Mouse (Mus musculus) liver, embryonic 14.5 days (tissue): Measurements from ENCODE around the gene Harbi1. TPM values are rescaled to one million over a fixed set of nuclear protein-coding genes. Genes with fewer than 3 reads are reported as not detected.
A peak's percentile ranks its signal among the peaks of the same experiment; 100 is the strongest.

Source experiments
- ATAC-seq: fragments of 200-750 bp; cut with Nextera tagmentation; 2 replicates; pipeline ENCODE4 v1.8.0; 2017; ENCODE audit warnings: moderate number of reproducible peaks, mild to moderate bottlenecking, moderate library complexity; ENCODE audit not compliant: insufficient read depth
- DNase-seq, 3 experiments: peaks; one replicate each; pipeline ENCODE4 v3.0.0-alpha.2; 2012 to 2013; ENCODE audit warnings: low read depth in 3 of 3, low spot score in 3 of 3
- H3K27ac ChIP-seq: fragments of 300-500 bp; sonication (generic); 2 replicates; pipeline ENCODE4 v1.5.1; 2014; ENCODE audit warnings: moderate library complexity, mild to moderate bottlenecking, control low read depth, inconsistent platforms
- H3K27me3 ChIP-seq: fragments of 300-500 bp; sonication (generic); 2 replicates; pipeline ENCODE4 v1.6.1; 2014; ENCODE audit warnings: mild to moderate bottlenecking, low read length, moderate library complexity; ENCODE audit not compliant: control insufficient read depth, insufficient read depth
- H3K36me3 ChIP-seq: fragments of 300-500 bp; sonication (generic); replicated peaks from 2 replicates; pipeline ENCODE4 v1.6.1; 2014; ENCODE audit warnings: low read depth; ENCODE audit not compliant: control insufficient read depth, insufficient read depth
- H3K4me1 ChIP-seq, 2 experiments: fragments of 200-500 bp in 1 of 2; fragments of 300-500 bp in 1 of 2; sonication (generic) in 1 of 2; replicated peaks; 2 replicates each; pipeline ENCODE4 v1.6.1; 2012 to 2014; ENCODE audit warnings: antibody characterized with exemption in 1 of 2, inconsistent platforms in 1 of 2, low read length in 1 of 2; ENCODE audit not compliant: control insufficient read depth in 2 of 2, insufficient read depth in 2 of 2
- H3K4me2 ChIP-seq: fragments of 300-500 bp; sonication (generic); 2 replicates; pipeline ENCODE4 v1.6.1; 2014; ENCODE audit warnings: low read depth, mild to moderate bottlenecking, control low read depth, moderate library complexity
- H3K4me3 ChIP-seq, 2 experiments: fragments of 200-500 bp in 1 of 2; fragments of 300-500 bp in 1 of 2; sonication (generic) in 1 of 2; 2 replicates each; pipeline ENCODE4 v1.5.1; 2012 to 2014; ENCODE audit warnings: low read depth in 2 of 2, low read length in 2 of 2, mild to moderate bottlenecking in 2 of 2, control low read depth in 1 of 2, inconsistent platforms in 1 of 2, moderate library complexity in 1 of 2; ENCODE audit not compliant: insufficient read depth in 1 of 2
- H3K9ac ChIP-seq: fragments of 300-500 bp; sonication (generic); replicated peaks from 2 replicates; pipeline ENCODE4 v1.6.1; 2014; ENCODE audit warnings: mild to moderate bottlenecking, control low read depth, moderate library complexity
- H3K9me3 ChIP-seq: fragments of 300-500 bp; sonication (generic); 2 replicates; pipeline ENCODE4 v1.6.1; 2016; ENCODE audit warnings: low read length, mixed read lengths; ENCODE audit not compliant: control insufficient read depth
- CTCF ChIP-seq: IDR thresholded peaks from 2 replicates; pipeline ENCODE4 v1.5.1; 2016; ENCODE audit warnings: antibody characterized with exemption, low read depth, control low read depth
- EP300 ChIP-seq: IDR thresholded peaks from 2 replicates; pipeline ENCODE4 v1.6.1; 2016; ENCODE audit warnings: antibody characterized with exemption, low read depth
- WGBS: fragments of 180-500 bp; shearing (Covaris S2); extraction: QIAGEN DNeasy Blood & Tissue Kit; methylation state at CpG from one replicate; pipeline ENCODE4 v1.1.7; 2014; ENCODE audit not compliant: insufficient replicate concordance; 5-methylcytosine and 5-hydroxymethylcytosine counted together
- polyA plus RNA-seq, 2 experiments: library from polyadenylated mRNA; depleted of rRNA in 1 of 2; stranded (reverse) in 1 of 2; unstranded in 1 of 2; fragments of >200 nt; fragmentation: Nextera tagmentation in 1 of 2; extraction: Ambion mirVana in 1 of 2; gene quantifications; 2 replicates each; pipeline versions ENCODE4 v1.2.1 to v1.2.3; 2012 to 2014

The Harbi1 gene
- polyA plus RNA-seq, 2 experiments = 2.2 to 4.8 TPM

DNA sequence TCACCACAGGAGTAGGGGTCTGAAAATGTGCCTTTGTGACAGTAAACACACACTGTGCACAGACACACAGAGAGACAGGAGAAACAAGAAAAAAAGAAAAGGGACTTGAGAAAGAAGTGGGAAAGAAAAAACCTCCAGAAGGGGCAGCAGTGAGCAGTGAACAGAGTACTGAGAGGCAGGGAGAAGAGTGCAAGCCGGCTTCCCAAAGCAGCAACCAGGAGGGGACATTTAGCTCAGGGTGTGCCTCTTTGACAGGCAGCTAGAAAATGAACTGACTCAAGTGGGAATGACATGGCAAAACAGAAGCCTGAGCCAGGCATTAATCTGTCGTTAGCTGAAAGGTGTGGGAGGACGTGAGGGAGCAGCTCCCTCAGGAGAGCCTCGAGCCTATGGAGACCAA lies 27.8 kb upstream of the Harbi1 start:
- H3K4me3 ChIP-seq = no peak overlapping the region
- no peak for ATAC-seq
- H3K4me2 ChIP-seq = no peak overlapping the region
- no peak overlapping the region for H3K27ac ChIP-seq
- peak; percentile 23 to 38 (median 30) for DNase-seq
- peaks cover 9% of the 10 kb centered on the region; the same call in 1 of the 2 replicates for H3K36me3 ChIP-seq
- no peaks in the 10 kb centered on the region for H3K27me3 ChIP-seq
- TF ChIP-seq CTCF (peak; percentile 62), EP300 (no peak)
- no peaks in the 10 kb centered on the region for H3K4me1 ChIP-seq
- 36% methylated on average over 4 of the region's 4 CpGs for WGBS
- H3K9me3 ChIP-seq = no peaks in the 10 kb centered on the region
- no peak overlapping the region for H3K9ac ChIP-seq

DNA sequence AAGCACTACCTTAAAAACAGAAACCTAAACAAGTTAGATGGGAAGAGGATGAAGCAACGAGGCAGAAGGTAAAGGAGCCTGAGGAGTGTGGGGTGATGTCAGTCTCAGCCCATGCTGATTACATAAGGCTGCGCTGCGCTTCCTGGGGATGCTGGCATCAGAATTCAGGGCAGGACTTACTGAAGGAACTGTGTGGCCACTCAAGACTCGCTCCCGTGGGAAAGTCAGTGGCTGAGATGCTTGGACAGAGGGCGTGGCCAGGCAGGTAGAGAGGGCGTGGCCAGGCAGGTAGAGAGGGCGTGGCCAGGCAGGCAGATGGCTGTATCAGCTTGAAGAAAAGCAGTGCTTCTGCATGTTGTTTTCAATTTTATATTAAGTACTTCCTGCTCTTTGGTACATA lies 26.7 kb upstream of the Harbi1 start:
- Histone ChIP-seq H3K27ac (no peak overlapping the region), H3K4me1 (no peaks in the 10 kb centered on the region), H3K4me3 (no peak overlapping the region), H3K4me2 (no peak overlapping the region), H3K9ac (no peak overlapping the region), H3K9me3 (no peaks in the 10 kb centered on the region), H3K36me3 (peaks cover 6% of the 10 kb centered on the region), H3K27me3 (no peaks in the 10 kb centered on the region)
- DNase-seq (no peak), ATAC-seq (no peak)
- TF ChIP-seq EP300 (no peak), CTCF (no peak)
- 78% methylated on average over 8 of the region's 8 CpGs for WGBS

DNA sequence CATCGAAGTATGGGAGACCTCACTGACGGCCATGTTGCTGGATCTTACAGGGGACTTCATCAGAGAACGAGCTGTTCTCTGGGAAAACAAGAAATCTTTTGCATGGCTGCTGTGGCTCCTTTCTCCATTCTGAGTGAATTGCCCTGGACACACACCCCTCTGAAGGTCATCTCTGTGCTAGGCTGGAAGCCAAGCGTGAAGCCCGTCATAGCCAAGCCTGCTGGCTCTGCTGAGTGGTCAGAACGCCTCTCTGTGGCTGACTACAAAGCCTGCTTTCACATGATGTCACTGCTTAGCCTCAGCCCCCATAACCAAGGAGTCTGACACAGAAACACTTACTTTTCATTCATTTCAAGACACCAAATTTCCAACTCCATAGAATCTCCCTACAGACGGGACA lies 21.2 kb upstream of the Harbi1 start:
- Histone ChIP-seq H3K4me1 (no peaks in the 10 kb centered on the region), H3K9ac (no peak overlapping the region), H3K4me2 (no peak overlapping the region), H3K36me3 (peaks cover 1% of the 10 kb centered on the region), H3K27ac (no peak overlapping the region), H3K27me3 (no peaks in the 10 kb centered on the region), H3K4me3 (no peak overlapping the region), H3K9me3 (no peaks in the 10 kb centered on the region)
- DNase-seq (no peak), ATAC-seq (no peak)
- WGBS = 81% methylated on average over 7 of the region's 7 CpGs
- no peak for TF ChIP-seq EP300
- no peak for TF ChIP-seq CTCF

DNA sequence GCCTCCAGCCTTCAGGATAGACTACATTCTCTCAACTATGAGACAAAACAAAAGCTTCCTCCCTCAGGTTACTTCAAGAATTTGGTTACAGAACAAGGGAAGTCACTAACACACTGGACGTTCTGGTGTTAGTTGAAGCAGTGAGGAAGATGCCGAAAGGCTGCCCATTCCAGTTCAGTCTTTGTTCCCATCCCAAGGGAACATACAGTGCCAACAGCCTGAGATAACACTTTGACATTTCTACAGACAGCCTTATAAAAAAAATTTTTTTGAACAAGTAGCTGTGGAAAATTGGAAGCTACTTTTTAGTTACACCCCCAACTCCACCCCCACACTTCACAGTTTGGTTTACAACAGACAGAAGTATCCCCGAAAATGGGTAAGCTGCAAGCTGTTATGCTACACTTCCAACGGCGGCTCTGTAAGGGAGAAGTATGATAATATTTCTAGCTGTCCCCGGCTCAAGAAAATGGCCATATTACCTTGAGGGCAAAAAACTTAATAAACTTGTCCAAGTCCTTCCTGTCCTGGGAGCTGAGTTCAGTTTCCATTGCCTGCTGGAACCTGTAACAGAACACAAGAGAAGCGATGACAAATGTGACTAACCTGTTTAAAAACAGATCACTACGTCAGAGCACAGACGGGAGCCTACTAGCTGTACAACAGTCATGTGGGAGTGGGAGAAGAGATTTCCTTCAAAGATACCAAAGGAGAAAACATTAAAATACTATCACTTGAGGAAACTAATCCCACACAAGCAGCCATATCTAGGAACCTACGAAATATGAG lies 15.0 kb upstream of the Harbi1 start:
- Histone ChIP-seq H3K36me3 (no peaks in the 10 kb centered on the region; the same call in 1 of the 2 replicates), H3K4me1 (0 out of 4 replicates have a peak, but pooled peaks cover 0 to 4% of the 10 kb centered on the region in 2 experiments), H3K4me3 (no peak overlapping the region), H3K27me3 (no peaks in the 10 kb centered on the region), H3K27ac (no peak overlapping the region), H3K9ac (no peak overlapping the region), H3K4me2 (no peak overlapping the region), H3K9me3 (no peaks in the 10 kb centered on the region)
- DNase-seq (no peak), ATAC-seq (no peak)
- WGBS = 77% methylated on average over 10 of the region's 10 CpGs
- TF ChIP-seq CTCF = no peak

DNA sequence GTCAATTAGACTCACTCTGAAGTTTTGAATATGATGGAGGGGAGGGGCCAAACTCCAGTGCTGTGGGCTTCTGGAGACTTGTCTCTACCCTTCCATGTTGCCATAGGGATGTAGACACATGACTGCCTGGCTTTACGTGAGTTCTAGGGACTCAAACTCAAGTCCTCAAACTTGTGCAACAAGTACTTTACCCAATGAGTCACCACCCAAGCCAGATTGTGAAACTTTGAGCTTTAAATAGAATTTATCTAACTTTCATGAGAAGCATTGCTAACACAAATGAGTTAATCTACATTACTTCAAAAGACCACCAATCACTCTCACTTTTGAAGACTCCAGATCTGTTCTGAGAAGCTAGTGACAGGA lies 14.4 kb upstream of the Harbi1 start:
- no peak for ATAC-seq
- WGBS = 76% methylated on average over 1 of the region's 1 CpGs
- no peak overlapping the region for H3K9ac ChIP-seq
- TF ChIP-seq EP300 (no peak), CTCF (no peak)
- DNase-seq = peak in 1 of 3 experiments; percentile 26
- H3K27me3 ChIP-seq = no peaks in the 10 kb centered on the region
- H3K27ac ChIP-seq = no peak overlapping the region
- H3K4me3 ChIP-seq = no peak overlapping the region
- H3K4me1 ChIP-seq = 0 out of 4 replicates have a peak, but pooled peaks cover 0 to 4% of the 10 kb centered on the region in 2 experiments
- no peak overlapping the region for H3K4me2 ChIP-seq
- no peaks in the 10 kb centered on the region; the same call in 1 of the 2 replicates for H3K36me3 ChIP-seq
- no peaks in the 10 kb centered on the region for H3K9me3 ChIP-seq
